In the genomic region with DNA sequence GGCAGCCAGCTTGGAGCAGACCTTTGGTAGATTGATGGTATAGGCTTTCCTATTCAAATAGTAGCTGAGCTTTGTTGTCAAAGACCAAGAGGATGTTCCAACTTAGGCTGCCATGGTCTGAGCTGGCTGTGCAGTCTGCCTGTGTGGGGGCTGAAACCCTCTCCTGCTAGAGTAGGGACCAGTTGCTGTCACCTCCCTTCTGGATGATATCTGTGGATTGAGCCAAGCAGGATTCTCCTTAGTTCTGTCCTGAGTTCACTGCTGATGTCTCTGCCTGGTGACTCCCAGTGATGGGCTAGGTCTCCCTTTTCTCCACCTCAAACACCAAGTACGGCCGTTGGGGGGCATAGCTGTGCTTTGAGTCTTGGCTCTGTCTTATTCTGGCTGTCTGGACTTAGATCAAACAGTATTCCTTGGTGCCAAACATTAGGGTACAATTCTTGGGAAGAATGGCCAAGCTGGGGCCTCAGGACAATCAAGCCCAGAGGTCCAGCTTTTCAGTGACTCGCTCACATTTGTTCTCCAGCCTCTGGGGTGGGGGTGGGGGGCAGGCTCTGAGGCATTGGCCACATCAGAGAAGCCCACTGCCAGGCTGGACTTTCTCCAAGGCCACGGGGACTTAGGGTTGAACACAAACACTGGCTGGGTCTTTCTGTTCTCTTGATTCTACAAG, we compare ENCODE assay signal across 13 mouse cellular contexts.
A peak's percentile ranks its signal among the peaks of the same experiment; 100 is the strongest.
DNase-seq lines count a peak whose midpoint lies in the region; ATAC-seq and TF ChIP-seq lines count a peak whose summit lies in the region.
"Had no signal": no experiment of that assay in that cellular context is flagged by ENCODE, and none has a peak within 500 bp of the region (broad histone marks: within the 10 kb centered on the region; RNA-seq: fewer than 3 reads in every experiment).

No protein-coding gene starts in this region.

- no peak for TF ChIP-seq EP300 in stomach, postnatal 0 days (optimal IDR thresholded peaks at IDR 0.05)

- DNase-seq in forebrain, embryonic 10.5 days (ENCODE audit: extremely low spot score, low spot score), result no peak
- no peak for DNase-seq in forebrain, embryonic 11.5 days (ENCODE audit: low spot score)
- DNase-seq in frontal cortex, postnatal 14 days (ENCODE audit: low spot score in 2 of 2), result peak; percentile 19 to 33
- DNase-seq in layer of hippocampus, postnatal 25 days (ENCODE audit: extremely low spot score in 1 of 2, low spot score in 1 of 2), result peak; percentile 10 to 47
- DNase-seq in stomach, postnatal 0 days (ENCODE audit: low spot score), result no peak
- DNase-seq: kidney, postnatal 25 days; liver had no signal

- no peaks in the 10 kb centered on the region for H3K9me3 ChIP-seq in forebrain, embryonic 10.5 days
- H3K9me3 ChIP-seq in forebrain, embryonic 11.5 days (ENCODE audit: control insufficient read depth, low read length), result no peaks in the 10 kb centered on the region
- no peaks in the 10 kb centered on the region for H3K9me3 ChIP-seq in neural tube, embryonic 12.5 days
- no peaks in the 10 kb centered on the region for H3K9me3 ChIP-seq in liver, embryonic 12.5 days (replicated peaks)
- no peaks in the 10 kb centered on the region for H3K9me3 ChIP-seq in stomach, postnatal 0 days (ENCODE audit: control insufficient read depth, low read length)
- H3K9me3 ChIP-seq: embryonic facial prominence, embryonic 10.5 days; G1E had no signal

- H3K9ac ChIP-seq in forebrain, embryonic 11.5 days (ENCODE audit: low read length), result no peak overlapping the region
- no peak overlapping the region for H3K9ac ChIP-seq in neural tube, embryonic 12.5 days
- H3K9ac ChIP-seq in liver, embryonic 12.5 days, result no peak overlapping the region
- H3K9ac ChIP-seq in stomach, postnatal 0 days (ENCODE audit: low read length), result no peak overlapping the region

- H3K4me3 ChIP-seq in forebrain, embryonic 10.5 days, result no peak overlapping the region
- H3K4me3 ChIP-seq in forebrain, embryonic 11.5 days (ENCODE audit: low read depth, low read length), result no peak overlapping the region
- H3K4me3 ChIP-seq in neural tube, embryonic 12.5 days, result no peak overlapping the region
- no peak overlapping the region for H3K4me3 ChIP-seq in liver, embryonic 12.5 days
- H3K4me3 ChIP-seq in stomach, postnatal 0 days (ENCODE audit: low read depth, low read length), result no peak overlapping the region
- H3K4me3 ChIP-seq: embryonic facial prominence, embryonic 10.5 days had no signal

- peak overlapping the region; percentile 75; the same call in 1 of the 2 replicates for H3K27ac ChIP-seq in forebrain, embryonic 10.5 days
- H3K27ac ChIP-seq in forebrain, embryonic 11.5 days (ENCODE audit: low read depth, low read length), result no peak overlapping the region
- peak overlapping the region; percentile 60 for H3K27ac ChIP-seq in neural tube, embryonic 12.5 days
- no peak overlapping the region for H3K27ac ChIP-seq in liver, embryonic 12.5 days
- no peak overlapping the region for H3K27ac ChIP-seq in stomach, postnatal 0 days (replicated peaks)
- H3K27ac ChIP-seq: embryonic facial prominence, embryonic 10.5 days; macrophage had no signal

- H3K27me3 ChIP-seq in forebrain, embryonic 10.5 days (ENCODE audit: poor library complexity, severe bottlenecking), result no peaks in the 10 kb centered on the region
- no peaks in the 10 kb centered on the region for H3K27me3 ChIP-seq in forebrain, embryonic 11.5 days (ENCODE audit: control insufficient read depth, insufficient read depth, low read length)
- H3K27me3 ChIP-seq in neural tube, embryonic 12.5 days (replicated peaks), result no peaks in the 10 kb centered on the region
- H3K27me3 ChIP-seq in liver, embryonic 12.5 days (replicated peaks), result no peaks in the 10 kb centered on the region
- no peaks in the 10 kb centered on the region for H3K27me3 ChIP-seq in stomach, postnatal 0 days (ENCODE audit: control insufficient read depth, insufficient read depth, low read length)

- H3K4me1 ChIP-seq in forebrain, embryonic 10.5 days, result peaks cover 20% of the 10 kb centered on the region
- peaks cover 4% of the 10 kb centered on the region; the same call in 1 of the 2 replicates for H3K4me1 ChIP-seq in forebrain, embryonic 11.5 days (replicated peaks; ENCODE audit: control insufficient read depth, insufficient read depth, low read length)
- H3K4me1 ChIP-seq in neural tube, embryonic 12.5 days, result peaks cover 23% of the 10 kb centered on the region
- H3K4me1 ChIP-seq in liver, embryonic 12.5 days, result no peaks in the 10 kb centered on the region
- no peaks in the 10 kb centered on the region for H3K4me1 ChIP-seq in stomach, postnatal 0 days (replicated peaks; ENCODE audit: control insufficient read depth, insufficient read depth)

- TF ChIP-seq CTCF in stomach, postnatal 0 days (IDR thresholded peaks at IDR 0.05; ENCODE audit: low read depth), result no peak

- H3K36me3 ChIP-seq in forebrain, embryonic 10.5 days (replicated peaks), result no peaks in the 10 kb centered on the region
- H3K36me3 ChIP-seq in forebrain, embryonic 11.5 days (ENCODE audit: control insufficient read depth, insufficient read depth, low read length), result no peaks in the 10 kb centered on the region
- no peaks in the 10 kb centered on the region for H3K36me3 ChIP-seq in neural tube, embryonic 12.5 days
- H3K36me3 ChIP-seq in liver, embryonic 12.5 days, result no peaks in the 10 kb centered on the region
- no peaks in the 10 kb centered on the region for H3K36me3 ChIP-seq in stomach, postnatal 0 days (ENCODE audit: control insufficient read depth, insufficient read depth, low read length)
- H3K36me3 ChIP-seq: embryonic facial prominence, embryonic 10.5 days; G1E had no signal

- H3K4me2 ChIP-seq in forebrain, embryonic 11.5 days (ENCODE audit: low read depth, low read length, severe bottlenecking), result no peak overlapping the region
- no peak overlapping the region for H3K4me2 ChIP-seq in neural tube, embryonic 12.5 days (replicated peaks)
- H3K4me2 ChIP-seq in liver, embryonic 12.5 days, result no peak overlapping the region
- H3K4me2 ChIP-seq in stomach, postnatal 0 days (replicated peaks; ENCODE audit: low read depth), result no peak overlapping the region

- 86% methylated on average over 4 of the region's 4 CpGs for WGBS in forebrain, embryonic 10.5 days
- WGBS in forebrain, embryonic 11.5 days, result 85% methylated on average over 4 of the region's 4 CpGs
- 63% methylated on average over 4 of the region's 4 CpGs for whole genome bisulfite sequencing in neural tube, embryonic 12.5 days
- 57% methylated on average over 4 of the region's 4 CpGs for WGBS in liver, embryonic 12.5 days (ENCODE audit: insufficient replicate concordance)
- 71% methylated on average over 4 of the region's 4 CpGs for WGBS in stomach, postnatal 0 days

- ATAC-seq in forebrain, embryonic 11.5 days (replicated peaks; ENCODE audit: low FRiP score), result no peak
- no peak for ATAC-seq in neural tube, embryonic 12.5 days (ENCODE audit: low FRiP score, low read depth)
- ATAC-seq in inflammation-experienced regulatory T-cells, adult 6 months, result no peak
- no peak for ATAC-seq in liver, embryonic 12.5 days
- no peak for ATAC-seq in stomach, postnatal 0 days (ENCODE audit: low FRiP score, low TSS enrichment)

Comparison
In these comparisons a context has a peak if more than half of its experiments do, and no peak if none do; other contexts are left out.
1. H3K27ac ChIP-seq: peak in forebrain, embryonic 10.5 days (single experiment) and neural tube, embryonic 12.5 days (single experiment); none in forebrain, embryonic 11.5 days (single experiment), liver, embryonic 12.5 days (single experiment) and stomach, postnatal 0 days (single experiment).
2. DNase-seq: peak in frontal cortex, postnatal 14 days (2 of 2) and layer of hippocampus, postnatal 25 days (2 of 2); none in forebrain, embryonic 10.5 days (single experiment), forebrain, embryonic 11.5 days (single experiment) and stomach, postnatal 0 days (single experiment).